Mouse (Mus musculus) heart, embryonic 15.5 days (tissue): ENCODE results near the gene Armc12. TPM values are rescaled to one million over a fixed set of nuclear protein-coding genes. Genes with fewer than 3 reads are reported as not detected.

ENCODE experiments used
- microRNA-seq: library from miRNA; unstranded; fragments of <30 nt; microRNA quantifications from one replicate; pipeline ENCODE4, GENCODE M21; 2016
- polyA plus RNA-seq: library from polyadenylated mRNA; unstranded; fragments of >200 nt; fragmentation: Nextera tagmentation; extraction: Ambion mirVana; gene quantifications from 2 replicates; pipeline ENCODE4 v1.2.1, GENCODE M21; 2015

The Armc12 gene
- polyA plus RNA-seq, 1 experiment from 2014 or later: not detected

Small RNAs within 50 kb of the gene (microRNA-seq; reads per million reads assigned to microRNA genes)
- gene Gm25195 (not detected), gene Mir6969 (not detected)

Other genes starting within 250 kb of the Armc12 start
- 18.8 and 25.3 TPM in 2 replicates for gene Fance, start 217.3 kb upstream of the Armc12 start, polyA plus RNA-seq
- gene Rpl10a, start 202.3 kb upstream of the Armc12 start, polyA plus RNA-seq: 305 and 312 TPM in 2 replicates
- gene Tead3, start 180.0 kb upstream of the Armc12 start, polyA plus RNA-seq: 5.3 and 6.6 TPM in 2 replicates
- 2.6 and 4.3 TPM in 2 replicates for gene Tulp1, start 165.6 kb upstream of the Armc12 start, polyA plus RNA-seq
- gene Fkbp5, start 13.3 kb upstream of the Armc12 start, polyA plus RNA-seq: 16.2 and 33.9 TPM in 2 replicates
- gene Clpsl2, start 18.6 kb downstream of the Armc12 start, polyA plus RNA-seq: not detected in 2 replicates
- gene Clps, start 30.0 kb downstream of the Armc12 start, polyA plus RNA-seq: 1.1 and 1.2 TPM in 2 replicates
- 0.15 and 0.42 TPM in 2 replicates for gene Lhfpl5, start 44.8 kb downstream of the Armc12 start, polyA plus RNA-seq
- 39.8 and 45.4 TPM in 2 replicates for gene Srpk1, start 91.9 kb downstream of the Armc12 start, polyA plus RNA-seq
- gene Slc26a8, start 159.4 kb downstream of the Armc12 start, polyA plus RNA-seq: 0.23 and 0.66 TPM in 2 replicates
- gene Mapk14, start 160.5 kb downstream of the Armc12 start, polyA plus RNA-seq: 22.0 and 31.1 TPM in 2 replicates
- gene AC170998.1, start 195.3 kb downstream of the Armc12 start, polyA plus RNA-seq: 1.6 and 2.0 TPM in 2 replicates
- 3.6 and 8.6 TPM in 2 replicates for gene Mapk13, start 238.5 kb downstream of the Armc12 start, polyA plus RNA-seq